Mouse (Mus musculus): ENCODE data around the gene Ezh2.

Gene Ezh2

GRCm38 (mm10) chr6:47532547-47532946 is 62.6 kb downstream of the Ezh2 start:
- no peak for DNase-seq

GRCm38 (mm10) chr6:47527655-47528054 is 67.5 kb downstream of the Ezh2 start:
- no peak for DNase-seq

GRCm38 (mm10) chr6:47527129-47527528 is 68.0 kb downstream of the Ezh2 start:
- DNase-seq, result no peak

- peak; percentile 4 for DNase-seq
These were observed 68.7 kb downstream of the Ezh2 start for GRCm38 (mm10) chr6:47526446-47526845.

- DNase-seq, result no peak
These were observed 70.1 kb downstream of the Ezh2 start for GRCm38 (mm10) chr6:47525041-47525440.

GRCm38 (mm10) chr6:47522431-47522830 is 72.7 kb downstream of the Ezh2 start:
- no peak for DNase-seq

GRCm38 (mm10) chr6:47520030-47520429 is 75.1 kb downstream of the Ezh2 start:
- DNase-seq, result no peak

- DNase-seq, result no peak
These were observed 100.6 kb downstream of the Ezh2 start for GRCm38 (mm10) chr6:47494562-47494961.

- no peak for DNase-seq
These were observed 113.1 kb downstream of the Ezh2 start for GRCm38 (mm10) chr6:47482027-47482426.

All from thymus, postnatal 14 days (tissue).